In genomic region chr7:91267764-91268163, GRCm38 (mm10) we compare ENCODE assay signal across 10 mouse cellular contexts.
DNase-seq lines count a peak whose midpoint lies in the region; ATAC-seq and TF ChIP-seq lines count a peak whose summit lies in the region.
"Had no signal": no experiment of that assay in that cellular context is flagged by ENCODE, and none has a peak within 500 bp of the region (broad histone marks: within the 10 kb centered on the region; RNA-seq: fewer than 3 reads in every experiment).

No protein-coding gene starts in this region.

- ATAC-seq in lung, embryonic 14.5 days (ENCODE audit: insufficient read depth): no peak

- H3K4me1 ChIP-seq in lung, embryonic 14.5 days (ENCODE audit: insufficient read depth): 0 out of 2 replicates have a peak, but pooled peaks cover under 1% of the 10 kb centered on the region
- H3K4me1 ChIP-seq in thymus, adult 2 months (replicated peaks; ENCODE audit: control insufficient read depth, insufficient read depth, low read length): no peaks in the 10 kb centered on the region
- H3K4me1 ChIP-seq: hindbrain, embryonic 15.5 days had no signal

- no peak for TF ChIP-seq POLR2A in thymus, adult 2 months (IDR thresholded peaks at IDR 0.05; ENCODE audit: control insufficient read depth, extremely low read depth, insufficient read depth, low read length, poor library complexity)

- H3K27ac ChIP-seq in lung, embryonic 14.5 days (ENCODE audit: low read depth): no peak overlapping the region
- H3K27ac ChIP-seq in thymus, adult 2 months (ENCODE audit: control insufficient read depth, insufficient read depth, low read length): no peak overlapping the region
- H3K27ac ChIP-seq: hindbrain, embryonic 15.5 days had no signal

- no peak overlapping the region for H3K4me2 ChIP-seq in lung, embryonic 14.5 days
- H3K4me2 ChIP-seq: hindbrain, embryonic 15.5 days had no signal

- H3K27me3 ChIP-seq in lung, embryonic 14.5 days (ENCODE audit: insufficient read depth, low read length): peaks cover 6% of the 10 kb centered on the region; the same call in 1 of the 2 replicates
- H3K27me3 ChIP-seq in thymus, adult 2 months (ENCODE audit: control insufficient read depth, insufficient read depth, low read length): no peaks in the 10 kb centered on the region
- H3K27me3 ChIP-seq: hindbrain, embryonic 15.5 days had no signal

- no peak overlapping the region for H3K4me3 ChIP-seq in lung, embryonic 14.5 days (ENCODE audit: low read depth, low read length)
- H3K4me3 ChIP-seq in thymus, adult 2 months (ENCODE audit: control insufficient read depth, insufficient read depth, low read length): no peak overlapping the region
- H3K4me3 ChIP-seq: hindbrain, embryonic 15.5 days had no signal

- H3K36me3 ChIP-seq in lung, embryonic 14.5 days (ENCODE audit: insufficient read depth): no peaks in the 10 kb centered on the region
- no peaks in the 10 kb centered on the region for H3K36me3 ChIP-seq in thymus, adult 2 months (ENCODE audit: control insufficient read depth, insufficient read depth, low read length)
- H3K36me3 ChIP-seq: hindbrain, embryonic 15.5 days had no signal

- DNase-seq in lung, embryonic 14.5 days: peak; percentile 85
- DNase-seq in lung, postnatal 4 days: no peak
- DNase-seq in NIH3T3 (ENCODE audit: low read depth): peak; percentile 56
- peak; percentile 59 for DNase-seq in adrenal gland, postnatal 14 days
- peak; percentile 81 to 83 for DNase-seq in kidney, postnatal 4 days
- no peak for DNase-seq in cerebellum, postnatal 25 days
- no peak for DNase-seq in thymus, adult 2 months
- DNase-seq in c-Kit-positive CD71-positive TER-119-positive erythroid progenitor cells, embryonic 14.5 days (ENCODE audit: low spot score): no peak
- DNase-seq: right cerebral cortex, postnatal 14 days had no signal

- no peak for TF ChIP-seq CTCF in lung, embryonic 14.5 days (IDR thresholded peaks at IDR 0.05; ENCODE audit: low read depth)
- no peak for TF ChIP-seq CTCF in thymus, adult 2 months (IDR thresholded peaks at IDR 0.05; ENCODE audit: borderline replicate concordance, control insufficient read depth, extremely low read depth, insufficient read depth, low read length, poor library complexity)

- 13% methylated on average over 1 of the region's 1 CpGs for WGBS in lung, embryonic 14.5 days
- WGBS in thymus, adult 2 months: 26% methylated on average over 1 of the region's 1 CpGs

- no peaks in the 10 kb centered on the region for H3K9me3 ChIP-seq in lung, embryonic 14.5 days (ENCODE audit: low read depth, low read length)
- H3K9me3 ChIP-seq: hindbrain, embryonic 15.5 days had no signal

- H3K9ac ChIP-seq in lung, embryonic 14.5 days: no peak overlapping the region
- H3K9ac ChIP-seq: hindbrain, embryonic 15.5 days had no signal

Comparison
In these comparisons a context has a peak if more than half of its experiments do, and no peak if none do; other contexts are left out.
1. DNase-seq: peak in lung, embryonic 14.5 days (single experiment), NIH3T3 (single experiment), adrenal gland, postnatal 14 days (single experiment) and kidney, postnatal 4 days (2 of 2); none in lung, postnatal 4 days (0 of 2), cerebellum, postnatal 25 days (0 of 2), thymus, adult 2 months (single experiment) and c-Kit-positive CD71-positive TER-119-positive erythroid progenitor cells, embryonic 14.5 days (single experiment).